Mouse (Mus musculus): ENCODE results near the gene Hoxc12.

GRCm38 (mm10) chr15:102922636-102923500 lies 13.7 kb upstream of the Hoxc12 start:
- no peak for TF ChIP-seq EP300 (optimal IDR thresholded peaks at IDR 0.05)
- TF ChIP-seq CTCF (IDR thresholded peaks at IDR 0.05; ENCODE audit: low read depth) = no peak

All from stomach, postnatal 0 days (tissue).